Mouse (Mus musculus) heart, adult 8-10 months (tissue): ENCODE measurements around the gene Rps25. TPM values are rescaled to one million over a fixed set of nuclear protein-coding genes. Genes with fewer than 3 reads are reported as not detected.
A peak's percentile ranks its signal among the peaks of the same experiment; 100 is the strongest.
"Not testable (repeated sequence)": the region's sequence is repeated elsewhere in the genome, so short reads cannot be mapped to it uniquely, and the experiment has no call there.

Experiments used
- DNase-seq: peaks from one replicate; pipeline ENCODE4 v3.0.0; 2022; ENCODE audit warnings: low spot score
- total RNA-seq, 4 experiments: library from RNA; stranded (reverse); gene quantifications; 2 replicates each; pipeline ENCODE4 v1.2.4; 2022

Rps25 gene
- 100 to 1,000 TPM; 784 to 974 (median 849) TPM for total RNA-seq

DNA sequence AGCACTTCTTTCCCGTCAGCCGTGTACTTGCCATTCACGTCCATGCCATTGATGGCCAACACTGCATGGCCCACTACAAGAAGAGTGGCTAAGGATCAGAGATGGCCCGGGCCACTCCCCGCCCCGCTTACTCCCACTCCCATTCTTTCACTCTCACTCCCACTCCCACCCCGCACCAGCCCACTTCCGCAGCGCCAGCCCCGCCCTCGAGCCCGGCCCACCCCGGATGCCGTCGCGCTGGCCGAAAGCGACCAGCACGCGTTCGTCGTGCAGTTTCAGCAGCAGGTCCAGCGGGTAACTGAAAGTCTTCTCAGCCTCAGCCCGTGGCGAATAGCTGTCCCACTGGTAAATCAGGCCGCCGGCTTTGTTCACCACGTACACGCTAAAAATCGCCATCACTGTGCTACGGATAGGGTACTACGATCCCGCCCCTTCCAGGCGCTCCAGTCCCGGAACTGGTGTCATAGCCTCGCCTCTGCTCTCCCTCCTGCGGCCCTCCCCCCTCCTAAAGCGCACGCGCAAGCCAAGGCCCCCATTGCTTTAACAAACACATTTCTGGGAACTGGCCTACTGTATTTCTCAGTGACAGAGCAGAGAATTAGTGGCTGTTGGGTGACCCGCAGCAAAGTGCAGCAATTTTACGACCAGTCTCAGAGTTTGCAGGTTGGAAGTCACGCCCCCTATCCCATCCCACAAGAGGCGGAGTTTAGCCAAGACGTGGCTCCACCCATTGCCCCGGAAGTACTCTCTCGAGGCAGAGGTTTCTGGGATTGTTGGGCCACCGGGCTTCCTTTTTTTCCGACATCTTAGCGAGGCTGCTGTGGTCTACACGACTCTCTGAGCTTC is at the start of gene Rps25, which contains the start of gene Trappc4:
Gene Rps25 (plus strand): TSS at position 234 of the 846 bp plus-strand sequence.
Gene Trappc4 (minus strand): TSS at position 695 of the 846 bp plus-strand sequence.
- DNase-seq, result peak; percentile 95

GRCm38 (mm10) chr9:44357207-44357606 is 49.7 kb upstream of the Rps25 start:
- DNase-seq, result no peak

GRCm38 (mm10) chr9:44361190-44361917 is 45.6 kb upstream of the Rps25 start, which contains the start of gene Vps11:
Vps11 (minus strand) TSS chr9:44361670.
- peak; percentile 95 for DNase-seq

- DNase-seq, result not testable (repeated sequence)
Measured at GRCm38 (mm10) chr9:44361931-44362330, 45.0 kb upstream of the Rps25 start.

DNA sequence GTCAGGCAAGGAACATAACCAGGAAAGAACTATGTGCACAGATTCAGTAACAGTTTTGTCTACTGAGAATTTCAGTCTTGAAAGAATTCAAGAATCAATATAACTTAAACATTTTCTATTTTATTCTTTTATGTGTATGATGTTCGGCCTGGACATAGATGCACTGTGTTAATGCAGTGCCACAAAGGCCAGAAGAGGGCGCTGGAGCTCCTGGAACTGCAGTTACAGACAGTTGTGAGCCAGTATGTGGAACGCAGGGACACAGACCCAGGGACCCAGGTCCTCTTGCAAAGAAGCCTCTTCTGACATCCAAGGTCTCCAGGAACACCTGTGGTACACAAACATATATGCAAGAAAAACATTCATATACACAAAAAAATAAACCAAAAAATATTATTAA is 42.5 kb upstream of the Rps25 start:
- no peak for DNase-seq

GRCm38 (mm10) chr9:44373386-44373785 is 33.6 kb upstream of the Rps25 start:
- no peak for DNase-seq

GRCm38 (mm10) chr9:44376141-44376540 is 30.8 kb upstream of the Rps25 start:
- DNase-seq, result no peak

GRCm38 (mm10) chr9:44377335-44377734 is 29.6 kb upstream of the Rps25 start:
- not testable (repeated sequence) for DNase-seq

GRCm38 (mm10) chr9:44378153-44378730 is 28.7 kb upstream of the Rps25 start:
- DNase-seq, result no peak

- DNase-seq, result peak; percentile 99
Measured at GRCm38 (mm10) chr9:44379054-44379834, 27.7 kb upstream of the Rps25 start, which contains the start of gene Hyou1. Hyou1 (plus strand) TSS chr9:44379490.

- DNase-seq, result no peak
Measured at GRCm38 (mm10) chr9:44379862-44380261, 27.1 kb upstream of the Rps25 start.

DNA sequence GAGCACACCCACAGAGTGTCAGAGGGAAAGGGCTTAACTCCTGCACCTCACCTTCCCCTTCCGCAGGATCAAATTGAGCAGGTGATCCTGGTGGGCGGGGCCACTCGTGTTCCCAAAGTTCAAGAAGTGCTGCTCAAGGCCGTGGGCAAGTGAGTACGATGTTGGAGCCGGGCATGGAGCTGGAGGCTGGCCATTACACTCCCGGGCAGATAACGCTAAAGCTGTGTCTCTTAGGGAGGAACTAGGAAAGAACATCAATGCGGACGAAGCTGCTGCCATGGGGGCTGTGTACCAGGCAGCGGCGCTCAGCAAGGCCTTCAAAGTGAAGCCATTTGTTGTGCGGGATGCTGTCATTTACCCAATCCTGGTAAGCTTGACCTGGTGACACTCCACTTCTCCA is 22.3 kb upstream of the Rps25 start:
- DNase-seq, result no peak

DNA sequence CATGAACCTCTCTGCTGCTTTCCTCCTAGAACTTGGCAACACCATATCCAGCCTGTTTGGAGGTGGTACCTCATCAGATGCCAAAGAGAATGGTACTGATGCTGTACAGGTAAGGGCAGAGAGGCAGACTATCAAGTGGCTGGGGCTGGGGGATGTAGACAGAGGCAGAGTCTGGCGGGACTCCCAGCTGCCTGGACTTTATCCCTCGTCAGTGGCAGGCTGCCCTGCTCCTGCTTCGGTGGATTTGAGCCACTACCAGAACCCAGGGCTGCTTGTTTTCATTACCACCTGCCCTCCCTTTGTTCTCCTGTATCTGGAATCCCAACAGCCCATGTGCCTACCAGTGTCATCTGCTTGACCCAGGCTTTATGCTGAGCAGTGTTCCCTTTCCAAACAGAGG is 19.7 kb upstream of the Rps25 start:
- no peak for DNase-seq

GRCm38 (mm10) chr9:44389273-44389672 is 17.7 kb upstream of the Rps25 start:
- no peak for DNase-seq

DNA sequence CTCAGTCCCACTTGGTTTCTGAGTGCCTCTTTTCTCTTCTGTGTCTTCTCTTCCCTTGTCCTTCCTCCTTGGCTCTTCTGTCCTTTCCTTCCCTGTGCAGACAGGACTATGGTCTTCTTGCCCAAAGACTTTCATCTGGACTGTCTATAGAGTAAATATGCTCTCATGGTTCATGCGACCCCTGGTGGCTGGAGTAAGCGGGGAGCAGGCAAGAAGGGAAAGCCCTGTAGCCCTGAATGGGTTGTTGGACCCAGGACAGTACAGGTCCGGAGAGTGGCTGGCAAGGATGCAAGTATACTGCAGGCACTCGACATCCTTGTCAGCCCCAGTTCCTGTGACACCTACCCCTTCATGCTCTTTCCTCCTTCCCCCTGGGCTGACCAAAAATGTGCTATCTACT is 15.5 kb upstream of the Rps25 start:
- peak; percentile 72 for DNase-seq

DNA sequence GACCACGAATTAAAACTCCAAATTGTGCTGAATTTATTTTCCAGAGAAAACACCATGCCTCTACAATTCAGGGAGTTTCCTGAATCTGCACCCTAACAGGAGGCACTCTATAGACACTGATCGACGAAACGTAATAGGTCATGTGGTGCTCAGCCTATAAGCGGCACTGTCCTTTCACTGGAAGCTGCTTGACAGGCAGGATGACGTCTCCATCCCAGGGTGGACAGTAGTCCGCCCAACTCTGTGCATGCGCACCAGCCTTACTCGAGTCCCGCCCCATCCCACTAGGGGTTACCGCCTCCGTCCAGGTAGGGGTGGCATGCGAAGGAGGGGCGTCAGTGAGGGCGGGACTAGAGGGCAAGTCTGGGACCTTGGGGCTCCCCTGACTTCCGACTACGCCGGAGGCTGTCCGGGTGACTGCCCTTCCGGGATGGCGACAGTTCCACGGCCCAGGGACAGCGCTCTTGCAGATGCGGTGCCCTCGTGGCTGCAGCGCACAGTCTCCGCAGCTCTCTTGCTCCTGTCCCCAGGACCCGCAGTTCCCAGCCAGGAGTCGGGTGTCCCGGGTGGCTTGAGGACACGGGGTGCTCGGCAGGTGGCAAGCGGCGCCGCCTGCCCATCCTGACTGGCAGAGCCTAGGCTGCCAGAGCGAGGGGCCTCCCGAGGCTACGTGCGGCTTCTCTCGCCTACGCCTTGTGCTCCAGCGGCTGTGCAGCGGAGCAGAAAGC is 10.1 kb upstream of the Rps25 start, which contains the start of gene Slc37a4:
Gene Slc37a4 (plus strand): TSS at position 169 of the 728 bp plus-strand sequence.
- peak; percentile 95 for DNase-seq

- DNase-seq, result no peak
Measured at GRCm38 (mm10) chr9:44398087-44398486, 8.9 kb upstream of the Rps25 start.

- DNase-seq, result no peak
Measured at GRCm38 (mm10) chr9:44398551-44398950, 8.4 kb upstream of the Rps25 start.

- DNase-seq, result no peak
Measured at GRCm38 (mm10) chr9:44399114-44399794, 7.7 kb upstream of the Rps25 start.

- DNase-seq, result no peak
Measured at GRCm38 (mm10) chr9:44399795-44400114, 7.2 kb upstream of the Rps25 start.
